Mouse (Mus musculus) forebrain, embryonic 14.5 days (tissue): ENCODE results near the gene Olfr64. TPM values are rescaled to one million over a fixed set of nuclear protein-coding genes. Genes with fewer than 3 reads are reported as not detected.

ENCODE experiments used
- ATAC-seq: fragments of 200-750 bp; cut with Nextera tagmentation; 2 replicates; pipeline ENCODE4 v1.8.0; 2017; ENCODE audit warnings: mild to moderate bottlenecking, moderate library complexity
- DNase-seq: peaks from one replicate; pipeline ENCODE4 v3.0.0-alpha.2; 2015; ENCODE audit warnings: low spot score
- H3K27ac ChIP-seq: fragments of 300-500 bp; sonication (generic); 2 replicates; pipeline ENCODE4 v1.5.1; 2014; ENCODE audit warnings: low read depth, mild to moderate bottlenecking, control low read depth, low read length, moderate library complexity
- H3K27me3 ChIP-seq: fragments of 300-500 bp; sonication (generic); replicated peaks from 2 replicates; pipeline ENCODE4 v1.6.1; 2014; ENCODE audit warnings: low read length, control low read depth, mixed read lengths; ENCODE audit not compliant: control insufficient read depth, insufficient read depth
- H3K36me3 ChIP-seq: fragments of 300-500 bp; sonication (generic); 2 replicates; pipeline ENCODE4 v1.6.1; 2014; ENCODE audit warnings: low read length, control low read depth; ENCODE audit not compliant: control insufficient read depth, insufficient read depth
- H3K4me1 ChIP-seq: fragments of 300-500 bp; sonication (generic); 2 replicates; pipeline ENCODE4 v1.6.1; 2014; ENCODE audit warnings: antibody characterized with exemption, low read length, control low read depth; ENCODE audit not compliant: control insufficient read depth, insufficient read depth
- H3K4me2 ChIP-seq: fragments of 300-500 bp; sonication (generic); 2 replicates; pipeline ENCODE4 v1.6.1; 2014; ENCODE audit warnings: mild to moderate bottlenecking, control low read depth, low read length
- H3K4me3 ChIP-seq: fragments of 300-500 bp; sonication (generic); 2 replicates; pipeline ENCODE4 v1.5.1; 2014; ENCODE audit warnings: low read depth, low read length, control low read depth
- H3K9ac ChIP-seq: fragments of 300-500 bp; sonication (generic); 2 replicates; pipeline ENCODE4 v1.6.1; 2014; ENCODE audit warnings: mild to moderate bottlenecking, low read length, control low read depth, moderate library complexity
- H3K9me3 ChIP-seq: fragments of 300-500 bp; sonication (generic); replicated peaks from 2 replicates; pipeline ENCODE4 v1.6.1; 2016; ENCODE audit warnings: low read length, control low read depth, mixed read lengths; ENCODE audit not compliant: control insufficient read depth
- WGBS: fragments of 180-500 bp; shearing (Covaris S2); extraction: QIAGEN DNeasy Blood & Tissue Kit; methylation state at CpG from one replicate; pipeline ENCODE4 v1.1.7; 2014; 5-methylcytosine and 5-hydroxymethylcytosine counted together
- polyA plus RNA-seq: library from polyadenylated mRNA; unstranded; fragments of >200 nt; fragmentation: Nextera tagmentation; extraction: Ambion mirVana; gene quantifications from 2 replicates; pipeline ENCODE4 v1.2.1, GENCODE M21; 2014

Olfr64 gene
- polyA plus RNA-seq, 1 experiment from 2014 or later: not detected

DNA sequence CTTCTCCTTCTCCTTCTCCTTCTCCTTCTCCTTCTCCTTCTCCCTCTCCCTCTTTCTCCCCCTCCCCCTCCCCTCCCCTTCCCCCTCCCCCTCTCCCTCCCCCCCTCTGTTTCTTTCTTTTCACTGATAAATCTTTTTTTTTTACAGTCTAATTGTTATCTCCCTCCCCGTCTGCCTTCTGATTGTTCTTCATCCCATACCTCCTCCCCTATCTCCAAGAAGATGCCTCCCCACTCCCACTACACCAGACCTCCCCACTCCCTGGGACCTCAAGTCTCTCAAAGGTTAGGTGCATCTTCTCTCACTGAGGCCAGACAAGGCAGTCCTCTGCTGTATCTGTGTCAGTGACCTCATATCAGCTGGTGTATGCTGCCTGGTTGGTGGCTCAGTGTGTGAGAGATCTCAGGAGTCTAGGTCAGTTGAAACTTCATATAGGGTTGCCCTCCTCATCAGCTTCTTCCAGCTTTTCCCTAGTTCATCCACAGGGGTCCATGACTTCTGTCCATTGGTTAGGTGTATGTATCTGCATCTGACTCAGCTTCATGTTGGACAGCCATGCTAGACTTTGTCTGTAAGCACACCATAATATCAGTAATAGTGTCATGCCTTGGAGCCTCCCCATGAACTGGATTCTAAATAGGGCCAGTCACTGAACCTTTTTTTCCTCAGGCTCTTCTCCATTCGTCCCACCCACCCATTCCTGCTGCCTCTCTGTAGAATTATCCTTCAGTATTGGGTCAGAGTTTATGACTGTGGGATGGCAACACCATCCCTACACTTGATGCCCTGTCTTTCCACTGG lies 49.6 kb downstream of the Olfr64 start:
- WGBS: 71% methylated on average over 2 of the region's 2 CpGs
- Histone ChIP-seq H3K36me3 (no peaks in the 10 kb centered on the region), H3K4me1 (no peaks in the 10 kb centered on the region), H3K27ac (no peak overlapping the region), H3K4me2 (no peak overlapping the region), H3K9ac (no peak overlapping the region), H3K4me3 (no peak overlapping the region), H3K9me3 (no peaks in the 10 kb centered on the region), H3K27me3 (no peaks in the 10 kb centered on the region)
- ATAC-seq: no peak
- no peak for DNase-seq

DNA sequence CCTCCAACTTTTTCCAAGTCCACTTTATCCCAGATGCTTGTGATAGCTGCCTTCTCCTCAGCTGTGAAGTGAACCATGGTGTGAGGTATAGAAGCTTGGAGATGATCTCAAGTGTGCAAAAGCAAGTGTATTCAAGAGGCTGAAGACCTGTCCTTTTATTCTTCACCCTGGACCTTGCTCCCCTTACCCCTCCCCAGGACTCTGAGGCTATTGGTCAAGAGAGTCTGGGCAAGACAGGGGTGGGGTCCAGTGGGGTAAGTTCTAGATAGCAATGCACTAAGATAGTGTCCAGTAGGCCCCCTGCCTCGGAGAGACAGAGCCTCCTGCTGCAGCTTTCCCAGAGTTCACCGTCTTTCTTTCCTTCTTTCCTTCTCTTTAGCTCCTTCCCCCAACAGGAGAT lies 51.3 kb downstream of the Olfr64 start, which contains the start of gene Hbb-bh1:
Hbb-bh1 (minus strand) TSS at position 131 of the 400 bp plus-strand sequence.
- Histone ChIP-seq H3K4me3 (no peak within 1 kb of the TSS), H3K27ac (no peak within 1 kb of the TSS), H3K9me3 (no peaks in the 10 kb centered on the region), H3K4me1 (no peaks in the 10 kb centered on the region), H3K36me3 (no peaks in the 10 kb centered on the region), H3K9ac (no peak within 1 kb of the TSS), H3K27me3 (no peaks in the 10 kb centered on the region), H3K4me2 (no peak within 1 kb of the TSS)
- no peak for DNase-seq
- 85% methylated on average over 2 of the region's 2 CpGs for WGBS
- ATAC-seq: no peak

- Histone ChIP-seq H3K4me1 (no peaks in the 10 kb centered on the region), H3K4me2 (no peak within 1 kb of the TSS), H3K27me3 (no peaks in the 10 kb centered on the region), H3K27ac (no peak within 1 kb of the TSS), H3K36me3 (no peaks in the 10 kb centered on the region), H3K4me3 (no peak within 1 kb of the TSS), H3K9me3 (no peaks in the 10 kb centered on the region), H3K9ac (no peak within 1 kb of the TSS)
- ATAC-seq: no peak
- no peak for DNase-seq
- 73% methylated on average over 3 of the region's 3 CpGs for WGBS
Observed at GRCm38 (mm10) chr7:103840268-103840667, 54.0 kb downstream of the Olfr64 start, which contains the start of gene Hbb-bh2. Hbb-bh2 (minus strand) TSS chr7:103840520.

Other genes starting within 250 kb of the Olfr64 start
- gene Olfr623, start 230.8 kb downstream of the Olfr64 start, polyA plus RNA-seq: not detected in 2 replicates
- gene Olfr624, start 223.3 kb downstream of the Olfr64 start, polyA plus RNA-seq: not detected in 2 replicates
- gene Olfr625-ps1, start 211.8 kb downstream of the Olfr64 start, polyA plus RNA-seq: not detected in 2 replicates
- not detected in 2 replicates for gene Olfr243, start 179.8 kb downstream of the Olfr64 start, polyA plus RNA-seq
- not detected in 2 replicates for gene Olfr628, start 164.1 kb downstream of the Olfr64 start, polyA plus RNA-seq
- not detected in 2 replicates for gene Olfr629, start 149.5 kb downstream of the Olfr64 start, polyA plus RNA-seq
- not detected in 2 replicates for gene Olfr630, start 137.2 kb downstream of the Olfr64 start, polyA plus RNA-seq
- not detected in 2 replicates for gene Olfr69, start 122.9 kb downstream of the Olfr64 start, polyA plus RNA-seq
- not detected in 2 replicates for gene Olfr68, start 114.8 kb downstream of the Olfr64 start, polyA plus RNA-seq
- not detected in 2 replicates for gene Olfr67, start 102.7 kb downstream of the Olfr64 start, polyA plus RNA-seq
- 1,580 and 1,724 TPM in 2 replicates for gene Hbb-bt, start 80.5 kb downstream of the Olfr64 start, polyA plus RNA-seq
- gene Hbb-bs, start 66.4 kb downstream of the Olfr64 start, polyA plus RNA-seq: 3,810 and 4,891 TPM in 2 replicates
- not detected in 2 replicates for gene Hbb-bh2, start 54.0 kb downstream of the Olfr64 start, polyA plus RNA-seq
- 0.90 and 2.5 TPM in 2 replicates for gene Hbb-bh1, start 51.3 kb downstream of the Olfr64 start, polyA plus RNA-seq
- gene Hbb-y, start 41.3 kb downstream of the Olfr64 start, polyA plus RNA-seq: 152 and 669 TPM in 2 replicates
- gene Olfr66, start 8.2 kb downstream of the Olfr64 start, polyA plus RNA-seq: not detected in 2 replicates
- gene Olfr65, start 9.0 kb upstream of the Olfr64 start, polyA plus RNA-seq: not detected in 2 replicates
- not detected in 2 replicates for gene Olfr631, start 34.3 kb upstream of the Olfr64 start, polyA plus RNA-seq
- gene Olfr632, start 39.9 kb upstream of the Olfr64 start, polyA plus RNA-seq: not detected in 2 replicates
- gene Olfr633, start 50.0 kb upstream of the Olfr64 start, polyA plus RNA-seq: not detected in 2 replicates
- not detected in 2 replicates for gene Olfr635, start 76.7 kb upstream of the Olfr64 start, polyA plus RNA-seq
- not detected in 2 replicates for gene Olfr638, start 104.3 kb upstream of the Olfr64 start, polyA plus RNA-seq
- not detected in 2 replicates for gene Olfr639, start 122.8 kb upstream of the Olfr64 start, polyA plus RNA-seq
- gene Olfr640, start 131.1 kb upstream of the Olfr64 start, polyA plus RNA-seq: not detected in 2 replicates
- not detected in 2 replicates for gene Olfr641, start 141.0 kb upstream of the Olfr64 start, polyA plus RNA-seq
- gene Olfr642, start 158.2 kb upstream of the Olfr64 start, polyA plus RNA-seq: not detected in 2 replicates
- gene 4930516K23Rik, start 167.0 kb upstream of the Olfr64 start, polyA plus RNA-seq: not detected in 2 replicates
- not detected in 2 replicates for gene Olfr644, start 177.4 kb upstream of the Olfr64 start, polyA plus RNA-seq
- not detected in 2 replicates for gene Olfr645, start 191.0 kb upstream of the Olfr64 start, polyA plus RNA-seq
- not detected in 2 replicates for gene Olfr646, start 210.4 kb upstream of the Olfr64 start, polyA plus RNA-seq
- not detected in 2 replicates for gene Ubqln5, start 235.3 kb upstream of the Olfr64 start, polyA plus RNA-seq
- not detected in 2 replicates for gene Olfr643, start 242.9 kb upstream of the Olfr64 start, polyA plus RNA-seq
- not detected in 2 replicates for gene Ubqln3, start 248.8 kb upstream of the Olfr64 start, polyA plus RNA-seq